Comparison of ENCODE assay signal across 8 mouse cellular contexts in genomic region chr12:3236831-3237681, GRCm38 (mm10).
A peak's percentile ranks its signal among the peaks of the same experiment; 100 is the strongest.
DNase-seq lines count a peak whose midpoint lies in the region; ATAC-seq and TF ChIP-seq lines count a peak whose summit lies in the region.

No protein-coding gene starts in this region.

- 98% methylated on average over 12 of the region's 12 CpGs for WGBS in kidney, adult 2 months
- 87% methylated on average over 12 of the region's 12 CpGs for WGBS in bone marrow, adult 2 months

- H3K4me1 ChIP-seq in kidney, adult 2 months (ENCODE audit: control insufficient read depth, insufficient read depth, low read length) = peaks cover 3% of the 10 kb centered on the region; the same call in 1 of the 2 replicates
- peaks cover 2% of the 10 kb centered on the region; the same call in 1 of the 2 replicates for H3K4me1 ChIP-seq in bone marrow, adult 2 months (ENCODE audit: control insufficient read depth, insufficient read depth, low read length)
- peaks cover 5% of the 10 kb centered on the region; the same call in 1 of the 2 replicates for H3K4me1 ChIP-seq in testis, adult 2 months (ENCODE audit: control insufficient read depth, insufficient read depth, low read length)

- no peak for TF ChIP-seq POLR2A in kidney, adult 2 months (IDR thresholded peaks at IDR 0.05; ENCODE audit: low read depth, low read length)
- TF ChIP-seq POLR2A in bone marrow, adult 2 months (IDR thresholded peaks at IDR 0.05; ENCODE audit: borderline replicate concordance, control insufficient read depth, low read depth, low read length) = 0 out of 2 replicates have a peak, but pooled peaks have one; percentile 19
- TF ChIP-seq POLR2A in testis, adult 2 months (IDR thresholded peaks at IDR 0.05; ENCODE audit: control insufficient read depth, low read depth, low read length) = no peak

- peak; percentile 61 for DNase-seq in CD4-positive, CD25-positive, alpha-beta regulatory T cell, adult 2 months (ENCODE audit: low read depth, low spot score)
- DNase-seq in kidney, adult 2 months = peak; percentile 12
- DNase-seq in kidney, adult 18-20 months = no peak
- DNase-seq in kidney, postnatal 14 days = peak; percentile 23

- H3K27ac ChIP-seq in kidney, adult 2 months (ENCODE audit: insufficient read depth, low read depth, low read length) = no peak overlapping the region
- H3K27ac ChIP-seq in bone marrow, adult 2 months (ENCODE audit: control insufficient read depth, insufficient read depth, low read depth, low read length, poor library complexity) = no peak overlapping the region
- peak overlapping the region; percentile 23; the same call in 1 of the 2 replicates for H3K27ac ChIP-seq in testis, adult 2 months (ENCODE audit: control insufficient read depth, insufficient read depth, low read depth, low read length)

- ATAC-seq in CD4-positive, CD25-positive, alpha-beta regulatory T cell, adult 4 months = no peak
- no peak for ATAC-seq in activated CD4-positive, CD25-positive, alpha-beta regulatory T cell, adult 4 months

- no peaks in the 10 kb centered on the region for H3K36me3 ChIP-seq in kidney, adult 2 months (ENCODE audit: control insufficient read depth, insufficient read depth, low read length)
- no peaks in the 10 kb centered on the region for H3K36me3 ChIP-seq in testis, adult 2 months (ENCODE audit: control insufficient read depth, insufficient read depth, low read length)

- H3K27me3 ChIP-seq in kidney, adult 2 months (replicated peaks; ENCODE audit: control insufficient read depth, insufficient read depth, low read length) = no peaks in the 10 kb centered on the region
- H3K27me3 ChIP-seq in testis, adult 2 months (ENCODE audit: control insufficient read depth, insufficient read depth, low read length) = no peaks in the 10 kb centered on the region

- no peak overlapping the region for H3K4me3 ChIP-seq in kidney, adult 2 months (ENCODE audit: insufficient read depth, low read depth, low read length)
- no peak overlapping the region for H3K4me3 ChIP-seq in bone marrow, adult 2 months (replicated peaks; ENCODE audit: control insufficient read depth, low read depth, low read length)
- peak overlapping the region; percentile 39 for H3K4me3 ChIP-seq in testis, adult 2 months (ENCODE audit: control insufficient read depth, low read depth, low read length)

- no peak for TF ChIP-seq CTCF in kidney, adult 2 months (conservative IDR thresholded peaks at IDR 0.05; ENCODE audit: insufficient read depth, insufficient read length, low read depth, low read length)
- no peak; the same call in 1 of the 2 replicates for TF ChIP-seq CTCF in bone marrow, adult 2 months (IDR thresholded peaks at IDR 0.05; ENCODE audit: control insufficient read depth, insufficient read depth, low read length)
- TF ChIP-seq CTCF in testis, adult 2 months (IDR thresholded peaks at IDR 0.05; ENCODE audit: control insufficient read depth, insufficient read depth, insufficient replicate concordance, low read depth, low read length) = no peak
